Mouse (Mus musculus) frontal cortex, adult (tissue): ENCODE results near the gene Brwd1.
"Not testable (repeated sequence)": the region's sequence is repeated elsewhere in the genome, so short reads cannot be mapped to it uniquely, and the experiment has no call there.

Experiments
- ATAC-seq: cut with Nextera tagmentation; 2 replicates; pipeline ENCODE4 v1.9.2; 2017; ENCODE audit warnings: mild to moderate bottlenecking, moderate library complexity, mixed read lengths; ENCODE audit not compliant: low TSS enrichment

Gene Brwd1

GRCm38 (mm10) chr16:95984911-95985310 lies 97.4 kb downstream of the Brwd1 start:
- ATAC-seq, result no peak

- ATAC-seq, result no peak
These were observed 98.7 kb downstream of the Brwd1 start for GRCm38 (mm10) chr16:95983601-95984000.

GRCm38 (mm10) chr16:95970841-95971240 lies 111.5 kb downstream of the Brwd1 start:
- no peak for ATAC-seq

- ATAC-seq, result peak; percentile 85; the same call in 1 of the 2 replicates
These were observed 114.9 kb downstream of the Brwd1 start for GRCm38 (mm10) chr16:95967455-95967854.

GRCm38 (mm10) chr16:95964427-95965023 lies 117.8 kb downstream of the Brwd1 start:
- ATAC-seq, result peak; percentile 50; the same call in 1 of the 2 replicates

GRCm38 (mm10) chr16:95961484-95961883 lies 120.8 kb downstream of the Brwd1 start:
- ATAC-seq, result not testable (repeated sequence)

GRCm38 (mm10) chr16:95960689-95961088 lies 121.6 kb downstream of the Brwd1 start:
- ATAC-seq, result not testable (repeated sequence)

GRCm38 (mm10) chr16:95958080-95958479 lies 124.2 kb downstream of the Brwd1 start:
- no peak for ATAC-seq

- ATAC-seq, result no peak
These were observed 125.7 kb downstream of the Brwd1 start for GRCm38 (mm10) chr16:95956618-95957017.

GRCm38 (mm10) chr16:95955716-95956346 lies 126.5 kb downstream of the Brwd1 start:
- no peak for ATAC-seq

- ATAC-seq, result no peak
These were observed 128.0 kb downstream of the Brwd1 start for GRCm38 (mm10) chr16:95954341-95954740.

- no peak for ATAC-seq
These were observed 129.1 kb downstream of the Brwd1 start for GRCm38 (mm10) chr16:95953159-95953650.

- no peak for ATAC-seq
These were observed 130.9 kb downstream of the Brwd1 start for GRCm38 (mm10) chr16:95951471-95951870.

- ATAC-seq, result peak; percentile 89
These were observed 136.7 kb downstream of the Brwd1 start for GRCm38 (mm10) chr16:95945389-95946311.

- ATAC-seq, result no peak
These were observed 139.1 kb downstream of the Brwd1 start for GRCm38 (mm10) chr16:95943186-95943585.
